Mouse (Mus musculus) embryonic fibroblast, embryonic 13.5 days (primary cell): Measurements from ENCODE around the gene Sar1b. TPM values are rescaled to one million over a fixed set of nuclear protein-coding genes. Genes with fewer than 3 reads are reported as not detected.
"Not testable (repeated sequence)": the region's sequence is repeated elsewhere in the genome, so short reads cannot be mapped to it uniquely, and the experiment has no call there.

ENCODE experiments used
- H3K27ac ChIP-seq: 2 replicates; pipeline ENCODE4 v1.5.1; 2012; ENCODE audit warnings: low read length, control low read depth, inconsistent platforms; ENCODE audit not compliant: insufficient read depth
- H3K4me1 ChIP-seq: 2 replicates; pipeline ENCODE4 v1.6.1; 2011; ENCODE audit warnings: low read length; ENCODE audit not compliant: control insufficient read depth, insufficient read depth
- H3K4me3 ChIP-seq: 2 replicates; pipeline ENCODE4 v1.5.1; 2011; ENCODE audit warnings: mild to moderate bottlenecking, control low read depth, low read length; ENCODE audit not compliant: insufficient read depth
- CTCF ChIP-seq: IDR thresholded peaks from 2 replicates; pipeline ENCODE4 v1.5.1; 2011; ENCODE audit warnings: mild to moderate bottlenecking, control low read depth, low read length, moderate library complexity, borderline replicate concordance; ENCODE audit not compliant: insufficient read depth
- POLR2A ChIP-seq: IDR thresholded peaks from 2 replicates; pipeline ENCODE4 v1.6.1; 2011; ENCODE audit warnings: low read depth, mild to moderate bottlenecking, control low read depth, low read length, moderate library complexity
- polyA plus RNA-seq: library from polyadenylated mRNA; stranded (reverse); fragments of >200 nt; gene quantifications from 2 replicates; pipeline ENCODE4 v1.2.4, GENCODE M21; 2011; ENCODE audit warnings: low read depth; ENCODE audit not compliant: missing spikeins, insufficient read length

Sar1b gene
- polyA plus RNA-seq: 68.5 and 73.9 TPM in 2 replicates

- peak within 1 kb of the TSS; percentile 88 for H3K4me3 ChIP-seq
- peak; percentile 86 for TF ChIP-seq POLR2A
- TF ChIP-seq CTCF: no peak
Measured at GRCm38 (mm10) chr11:51763213-51763907, at the start of gene Sar1b, which contains the start of gene Sec24a. Gene Sar1b, plus strand, starts transcription at chr11:51763687. Gene Sec24a, minus strand, starts transcription at chr11:51763634.

DNA sequence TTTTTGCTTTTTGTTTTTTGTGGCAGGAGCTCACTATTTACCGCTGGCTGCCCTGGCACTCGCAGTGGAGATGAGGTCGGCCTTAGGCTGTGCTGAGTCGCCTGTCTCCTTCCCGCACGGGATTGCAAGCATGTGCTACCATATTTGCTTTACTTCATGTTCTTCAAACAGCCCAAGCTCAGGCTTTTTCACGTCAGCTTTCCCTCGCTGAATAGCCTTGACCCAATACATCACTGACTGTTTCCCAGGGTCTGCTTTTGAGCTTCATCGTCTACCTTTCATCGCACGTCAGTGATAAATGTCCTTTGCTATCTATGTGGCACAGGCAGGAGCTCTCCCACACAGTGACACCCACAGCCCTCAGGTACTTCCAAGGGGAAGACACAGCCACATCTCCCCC lies 42.4 kb upstream of the Sar1b start:
- TF ChIP-seq CTCF (no peak), POLR2A (no peak)
- no peaks in the 10 kb centered on the region for H3K4me1 ChIP-seq
- H3K27ac ChIP-seq: no peak overlapping the region
- H3K4me3 ChIP-seq: no peak overlapping the region

More at GRCm38 (mm10) chr11:51763213-51763907, at the start of gene Sar1b, which contains the start of gene Sec24a:
- peaks cover 9% of the 10 kb centered on the region; the same call in 1 of the 2 replicates for H3K4me1 ChIP-seq
- no peak within 1 kb of the TSS for H3K27ac ChIP-seq

DNA sequence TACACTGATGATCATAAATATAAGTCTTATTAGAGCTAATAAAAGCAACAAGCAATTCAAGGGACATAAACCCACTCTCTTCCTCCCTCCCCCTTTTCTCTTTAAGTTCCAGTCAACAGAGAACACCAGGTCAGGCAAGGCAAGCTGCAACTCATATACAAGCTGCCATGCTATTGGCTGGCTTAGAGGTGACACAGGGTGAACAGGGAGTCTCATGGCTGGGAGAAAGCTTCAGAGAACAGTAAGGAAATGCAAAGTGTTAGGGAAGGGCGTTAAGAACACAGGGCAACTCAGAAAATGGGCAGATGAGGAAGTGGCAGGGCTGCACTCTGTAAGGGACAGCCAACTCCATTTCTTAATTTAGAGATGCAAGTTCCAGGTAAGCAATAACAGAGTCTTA lies 30.6 kb upstream of the Sar1b start:
- no peak for TF ChIP-seq POLR2A
- TF ChIP-seq CTCF: no peak
- Histone ChIP-seq H3K4me3 (no peak overlapping the region), H3K4me1 (no peaks in the 10 kb centered on the region), H3K27ac (no peak overlapping the region)

GRCm38 (mm10) chr11:51734218-51734617 lies 29.3 kb upstream of the Sar1b start:
- not testable (repeated sequence) for H3K4me3 ChIP-seq, H3K4me1 ChIP-seq, H3K27ac ChIP-seq

GRCm38 (mm10) chr11:51738651-51739403 lies 24.7 kb upstream of the Sar1b start:
- H3K4me3 ChIP-seq: no peak overlapping the region
- H3K27ac ChIP-seq: no peak overlapping the region
- H3K4me1 ChIP-seq: no peaks in the 10 kb centered on the region
- TF ChIP-seq POLR2A (no peak), CTCF (no peak)

- Histone ChIP-seq H3K4me1 (no peaks in the 10 kb centered on the region), H3K27ac (no peak overlapping the region), H3K4me3 (no peak overlapping the region)
- TF ChIP-seq POLR2A: no peak
- TF ChIP-seq CTCF: no peak
Measured at GRCm38 (mm10) chr11:51740701-51741100, 22.8 kb upstream of the Sar1b start.

GRCm38 (mm10) chr11:51746096-51746495 lies 17.4 kb upstream of the Sar1b start:
- H3K4me3 ChIP-seq: no peak overlapping the region
- no peak overlapping the region for H3K27ac ChIP-seq
- TF ChIP-seq POLR2A: no peak
- no peak for TF ChIP-seq CTCF
- H3K4me1 ChIP-seq: no peaks in the 10 kb centered on the region

DNA sequence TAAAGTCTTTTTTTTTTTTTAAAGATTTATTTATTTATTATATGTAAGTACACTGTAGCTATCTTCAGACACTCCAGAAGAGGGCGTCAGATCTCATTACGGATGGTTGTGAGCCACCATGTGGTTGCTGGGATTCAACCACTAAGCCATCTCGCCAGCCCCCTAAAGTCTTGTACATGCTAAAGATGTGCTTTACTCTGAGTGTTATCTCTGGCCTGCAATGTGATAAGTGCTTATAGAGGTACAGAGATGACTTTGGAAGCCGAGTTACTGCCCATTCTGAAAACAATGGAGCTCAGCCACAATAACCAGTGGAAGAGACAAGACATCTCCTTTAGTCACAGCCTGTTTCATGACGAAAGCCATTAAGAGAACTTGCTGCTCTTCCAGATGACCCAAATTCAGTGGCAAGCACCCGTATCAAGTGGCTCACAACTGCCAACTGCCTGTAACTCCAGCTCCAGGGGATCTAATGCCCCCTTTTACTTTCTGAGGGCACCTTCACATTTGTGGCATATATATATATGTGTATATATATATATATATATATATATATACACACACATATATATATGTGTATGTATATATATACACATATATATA lies 11.8 kb upstream of the Sar1b start:
- H3K4me3 ChIP-seq, H3K27ac ChIP-seq, H3K4me1 ChIP-seq: not testable (repeated sequence)

DNA sequence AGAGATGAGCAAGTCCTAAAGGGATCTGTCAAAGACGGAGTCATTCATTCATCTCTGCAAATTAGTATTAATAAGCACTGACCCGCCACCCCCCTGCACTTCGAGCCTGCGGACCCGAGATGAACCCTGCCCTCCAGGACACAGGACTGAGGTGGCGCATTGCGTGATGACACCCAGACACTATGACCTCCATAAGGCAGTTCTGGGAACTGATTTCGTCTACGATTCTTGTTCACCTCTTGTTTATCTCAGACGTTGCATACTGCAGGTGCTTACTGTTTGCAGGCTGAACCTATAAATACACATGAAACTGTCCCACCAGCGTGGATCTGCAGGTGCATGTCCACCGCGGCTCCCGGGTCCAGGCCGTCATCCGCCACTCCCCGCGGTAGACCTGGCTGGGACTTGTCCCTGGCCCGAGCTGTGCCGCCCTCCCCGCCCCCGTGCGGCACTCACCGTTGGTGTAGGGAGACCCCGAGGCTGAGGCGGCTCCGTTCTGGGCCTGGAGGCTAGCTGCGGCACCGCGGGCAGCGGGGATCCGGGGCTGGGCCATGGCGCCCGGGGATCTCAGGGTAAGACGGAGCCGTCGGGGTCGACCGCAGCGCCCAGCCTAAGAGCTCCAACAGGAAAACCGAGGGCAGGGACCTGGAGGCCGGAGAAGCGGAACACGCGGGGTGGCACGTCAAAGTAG lies 7.7 kb upstream of the Sar1b start:
- TF ChIP-seq POLR2A (no peak), CTCF (no peak)
- H3K4me3 ChIP-seq: peak overlapping the region; percentile 94

More for the DNA sequence above, 7.7 kb upstream of the Sar1b start:
- peaks cover 4% of the 10 kb centered on the region; the same call in 1 of the 2 replicates for H3K4me1 ChIP-seq
- H3K27ac ChIP-seq: peak overlapping the region; percentile 41
